Mouse (Mus musculus) heart, embryonic 11.5 days (tissue): ENCODE data around the gene Gm5142. TPM values are rescaled to one million over a fixed set of nuclear protein-coding genes. Genes with fewer than 3 reads are reported as not detected.

Experiments
- ATAC-seq: fragments of 200-750 bp; cut with Nextera tagmentation; replicated peaks from 2 replicates; pipeline ENCODE4 v1.8.0; 2017; ENCODE audit warnings: moderate library complexity; ENCODE audit not compliant: insufficient number of reproducible peaks, low FRiP score, low TSS enrichment
- H3K27ac ChIP-seq: fragments of 300-500 bp; sonication (generic); 2 replicates; pipeline ENCODE4 v1.5.1; 2014; ENCODE audit warnings: mild to moderate bottlenecking, low read depth, low read length
- H3K27me3 ChIP-seq: fragments of 300-500 bp; sonication (generic); 2 replicates; pipeline ENCODE4 v1.6.1; 2014; ENCODE audit warnings: mild to moderate bottlenecking, low read length, mixed read lengths; ENCODE audit not compliant: control insufficient read depth, insufficient read depth
- H3K36me3 ChIP-seq: fragments of 300-500 bp; sonication (generic); 2 replicates; pipeline ENCODE4 v1.6.1; 2014; ENCODE audit warnings: mild to moderate bottlenecking, low read length, moderate library complexity, mixed read lengths; ENCODE audit not compliant: control insufficient read depth, insufficient read depth
- H3K4me1 ChIP-seq: fragments of 300-500 bp; sonication (generic); 2 replicates; pipeline ENCODE4 v1.6.1; 2014; ENCODE audit warnings: low read length; ENCODE audit not compliant: control insufficient read depth, insufficient read depth
- H3K4me2 ChIP-seq: fragments of 300-500 bp; sonication (generic); 2 replicates; pipeline ENCODE4 v1.6.1; 2014; ENCODE audit warnings: mild to moderate bottlenecking, moderate library complexity
- H3K4me3 ChIP-seq: fragments of 300-500 bp; sonication (generic); 2 replicates; pipeline ENCODE4 v1.5.1; 2014; ENCODE audit warnings: low read depth, low read length
- H3K9ac ChIP-seq: fragments of 300-500 bp; sonication (generic); 2 replicates; pipeline ENCODE4 v1.6.1; 2014; ENCODE audit warnings: mild to moderate bottlenecking, low read depth, low read length, moderate library complexity
- H3K9me3 ChIP-seq: fragments of 300-500 bp; sonication (generic); replicated peaks from 2 replicates; pipeline ENCODE4 v1.6.1; 2016; ENCODE audit warnings: low read length; ENCODE audit not compliant: control insufficient read depth
- WGBS: fragments of 180-500 bp; shearing (Covaris S2); extraction: QIAGEN DNeasy Blood & Tissue Kit; methylation state at CpG from one replicate; pipeline ENCODE4 v1.1.7; 2014; ENCODE audit not compliant: insufficient replicate concordance; 5-methylcytosine and 5-hydroxymethylcytosine counted together
- polyA plus RNA-seq: library from polyadenylated mRNA; unstranded; fragments of >200 nt; fragmentation: Nextera tagmentation; extraction: Ambion mirVana; gene quantifications from 2 replicates; pipeline ENCODE4 v1.2.1, GENCODE M21; 2014

Gm5142 gene
- polyA plus RNA-seq = not detected in 2 replicates

DNA sequence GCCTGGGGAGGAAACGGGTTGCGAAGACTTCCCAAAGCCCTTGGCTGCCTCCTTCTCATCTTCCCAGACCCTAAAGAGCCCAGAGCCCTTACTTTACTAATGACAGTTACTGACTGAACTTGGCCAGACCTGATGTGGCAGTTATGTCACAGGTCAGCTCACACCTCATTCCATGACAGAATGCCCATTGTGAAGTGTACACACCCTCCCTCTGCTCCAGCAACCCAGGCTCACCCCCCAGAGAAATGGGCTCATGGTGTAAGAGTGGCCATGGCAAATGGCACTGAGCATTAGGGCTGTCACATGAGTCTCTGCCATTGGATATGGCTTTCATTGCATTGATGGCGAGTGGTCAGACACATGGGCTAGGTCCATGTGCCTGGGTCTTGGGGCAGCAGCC is at the start of gene Gm5142:
Gene Gm5142 (minus strand): TSS at position 101 of the 400 bp plus-strand sequence.
- Histone ChIP-seq H3K4me3 (no peak within 1 kb of the TSS), H3K36me3 (no peaks in the 10 kb centered on the region), H3K27me3 (no peaks in the 10 kb centered on the region), H3K9ac (no peak within 1 kb of the TSS), H3K4me1 (no peaks in the 10 kb centered on the region), H3K27ac (no peak within 1 kb of the TSS), H3K9me3 (no peaks in the 10 kb centered on the region), H3K4me2 (no peak within 1 kb of the TSS)
- 78% methylated on average over 3 of the region's 3 CpGs for WGBS
- ATAC-seq = no peak

DNA sequence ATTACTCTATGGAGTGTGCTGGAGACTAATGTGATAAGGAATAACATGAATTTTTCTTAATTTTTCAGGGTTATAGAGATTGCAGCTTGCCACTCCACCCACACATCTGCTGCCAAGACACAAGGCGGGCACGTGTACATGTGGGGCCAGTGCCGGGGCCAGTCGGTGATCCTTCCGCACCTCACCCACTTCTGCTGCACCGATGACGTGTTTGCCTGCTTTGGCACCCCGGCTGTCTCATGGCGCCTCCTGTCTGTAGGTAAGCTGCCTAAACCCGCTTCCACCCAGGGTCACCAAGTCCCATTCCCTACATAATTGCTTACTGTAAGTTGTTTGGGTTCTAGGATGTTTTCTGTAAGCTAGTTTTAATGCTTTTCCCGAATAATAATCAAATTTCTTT is 47.7 kb upstream of the Gm5142 start:
- Histone ChIP-seq H3K27ac (no peak overlapping the region), H3K4me2 (no peak overlapping the region), H3K4me1 (no peaks in the 10 kb centered on the region), H3K9me3 (no peaks in the 10 kb centered on the region), H3K4me3 (no peak overlapping the region), H3K9ac (no peak overlapping the region), H3K36me3 (peaks cover 6% of the 10 kb centered on the region), H3K27me3 (no peaks in the 10 kb centered on the region)
- ATAC-seq = no peak
- 96% methylated on average over 11 of the region's 11 CpGs for WGBS

DNA sequence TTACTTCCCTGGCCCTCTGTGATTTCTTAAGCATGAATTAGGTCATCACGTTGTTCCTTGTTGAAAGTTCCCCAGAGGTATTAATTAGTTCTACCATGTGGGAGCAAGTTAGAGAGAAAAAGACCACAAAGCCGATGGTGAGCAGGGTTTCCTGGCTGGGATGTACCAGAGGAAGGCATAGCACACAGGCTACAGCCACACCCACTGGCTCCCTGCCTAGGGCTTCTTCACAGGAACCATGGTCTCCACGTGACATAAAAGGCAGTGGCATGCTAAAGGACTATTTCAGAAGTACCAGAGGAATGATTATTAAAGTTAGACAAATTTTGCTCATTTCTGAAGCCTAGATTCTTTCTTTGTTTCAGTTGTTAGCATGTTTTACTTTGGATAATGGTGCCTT is 40.7 kb upstream of the Gm5142 start:
- no peak for ATAC-seq
- 82% methylated on average over 3 of the region's 3 CpGs for WGBS
- Histone ChIP-seq H3K36me3 (peaks cover 9% of the 10 kb centered on the region), H3K27me3 (no peaks in the 10 kb centered on the region), H3K4me3 (no peak overlapping the region), H3K4me1 (no peaks in the 10 kb centered on the region), H3K9me3 (no peaks in the 10 kb centered on the region), H3K27ac (no peak overlapping the region), H3K9ac (no peak overlapping the region), H3K4me2 (no peak overlapping the region)

DNA sequence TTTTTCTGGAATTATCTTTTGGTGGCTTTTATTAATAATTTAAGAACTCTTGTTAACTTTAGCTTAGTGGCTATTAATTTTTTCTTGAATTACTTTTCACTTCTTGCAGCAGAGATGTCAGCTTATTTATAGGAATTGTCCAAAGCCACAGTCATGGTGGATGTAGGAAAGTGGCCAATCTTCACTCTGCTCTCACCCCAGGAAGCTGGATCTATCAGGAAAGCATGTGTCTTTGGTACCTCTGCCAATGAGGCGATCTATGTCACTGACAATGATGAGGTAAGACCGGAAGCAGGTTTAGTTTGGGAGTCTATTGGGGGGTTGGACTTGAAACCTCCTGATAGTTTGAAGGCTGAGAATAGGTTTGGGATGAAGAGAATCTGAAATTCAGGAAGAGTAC is 31.3 kb upstream of the Gm5142 start:
- WGBS = 90% methylated on average over 2 of the region's 2 CpGs
- Histone ChIP-seq H3K4me2 (no peak overlapping the region), H3K9me3 (no peaks in the 10 kb centered on the region), H3K27ac (no peak overlapping the region), H3K4me3 (no peak overlapping the region), H3K36me3 (no peaks in the 10 kb centered on the region; the same call in 1 of the 2 replicates), H3K9ac (no peak overlapping the region), H3K27me3 (no peaks in the 10 kb centered on the region), H3K4me1 (peaks cover 7% of the 10 kb centered on the region)
- ATAC-seq = no peak

DNA sequence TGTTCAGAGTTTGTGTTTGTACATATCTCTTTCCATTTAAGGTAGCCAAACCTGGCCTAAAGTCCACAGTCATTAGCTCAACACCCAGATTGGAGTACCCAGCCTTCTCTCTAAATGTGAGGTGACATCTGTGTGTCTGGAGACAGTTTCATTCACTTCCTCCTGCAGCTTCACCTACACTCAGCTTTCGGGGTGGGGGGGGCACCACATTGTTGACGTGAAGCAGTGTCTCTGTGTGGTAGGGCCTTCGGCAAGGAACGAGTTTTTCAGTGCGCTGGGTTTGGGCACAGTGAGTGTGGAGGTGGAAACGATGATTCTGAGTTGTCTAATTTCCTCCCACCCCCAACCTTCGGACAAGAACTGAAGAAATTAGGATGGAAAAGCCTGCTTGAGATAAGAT is 30.5 kb upstream of the Gm5142 start:
- Histone ChIP-seq H3K27ac (no peak overlapping the region), H3K9me3 (no peaks in the 10 kb centered on the region), H3K4me3 (no peak overlapping the region), H3K4me1 (peaks cover 15% of the 10 kb centered on the region), H3K9ac (no peak overlapping the region), H3K36me3 (no peaks in the 10 kb centered on the region; the same call in 1 of the 2 replicates), H3K27me3 (no peaks in the 10 kb centered on the region), H3K4me2 (no peak overlapping the region)
- ATAC-seq = no peak
- 89% methylated on average over 7 of the region's 7 CpGs for WGBS

DNA sequence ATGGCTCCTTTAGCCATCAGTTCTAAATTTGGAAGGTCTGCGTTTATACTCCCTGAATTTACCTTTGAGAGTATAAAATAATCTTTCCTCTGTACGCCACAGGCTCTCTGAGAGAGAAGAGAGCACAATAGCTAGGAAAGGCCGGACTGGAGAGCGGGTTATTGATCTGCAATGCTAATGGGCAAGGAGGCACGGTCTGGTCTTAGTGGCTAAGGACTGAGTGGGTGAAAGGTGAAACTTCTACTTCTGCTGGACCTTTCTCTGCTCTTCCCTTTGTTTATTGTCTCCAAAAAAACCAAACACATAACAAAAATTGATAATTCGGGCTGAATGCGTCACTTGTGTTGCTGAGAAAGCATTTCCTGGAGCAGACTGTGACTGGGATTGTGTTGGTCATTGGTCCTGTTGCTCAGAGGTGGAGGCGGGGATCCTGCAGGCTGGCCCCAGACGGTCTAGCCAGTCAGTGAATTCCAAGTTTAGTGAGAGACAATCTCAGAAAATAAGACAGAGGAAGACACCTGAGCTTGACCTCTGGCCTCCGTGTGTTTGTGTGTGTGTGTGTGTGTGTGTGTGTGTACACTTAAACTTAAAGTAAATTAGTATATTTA is 27.5 kb upstream of the Gm5142 start:
- WGBS = 65% methylated on average over 10 of the region's 10 CpGs
- Histone ChIP-seq H3K4me1 (peaks cover 22% of the 10 kb centered on the region), H3K9ac (no peak overlapping the region), H3K4me2 (no peak overlapping the region), H3K9me3 (no peaks in the 10 kb centered on the region), H3K27ac (no peak overlapping the region), H3K4me3 (no peak overlapping the region), H3K36me3 (no peaks in the 10 kb centered on the region), H3K27me3 (no peaks in the 10 kb centered on the region)
- no peak for ATAC-seq

DNA sequence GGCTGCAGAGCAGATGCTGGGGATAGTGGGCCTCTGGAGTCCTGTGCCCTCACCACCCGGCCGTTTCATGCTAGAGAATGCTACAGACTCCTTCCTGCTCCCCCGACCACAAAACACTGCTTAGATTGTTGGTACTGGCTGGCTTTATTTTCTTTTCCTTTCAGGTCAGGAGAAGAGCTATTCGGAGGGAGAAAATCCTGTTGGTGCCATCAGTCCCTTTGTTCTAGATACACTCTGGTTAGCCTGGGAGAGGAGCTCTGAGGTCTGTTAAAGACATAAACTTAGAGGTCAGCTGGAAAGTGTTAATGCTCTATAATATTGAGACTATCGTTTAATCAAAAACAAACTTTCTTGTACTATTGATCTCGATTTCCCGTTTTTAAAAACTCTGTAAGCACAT is 26.9 kb upstream of the Gm5142 start:
- 0 out of 2 replicates have a peak overlapping the region, but pooled peaks have one; percentile 11 for H3K9ac ChIP-seq
- no peak overlapping the region for H3K4me2 ChIP-seq
- peaks cover 22% of the 10 kb centered on the region for H3K4me1 ChIP-seq
- H3K27ac ChIP-seq = no peak overlapping the region
- H3K9me3 ChIP-seq = no peaks in the 10 kb centered on the region
- H3K27me3 ChIP-seq = no peaks in the 10 kb centered on the region
- WGBS = 33% methylated on average over 7 of the region's 7 CpGs
- H3K4me3 ChIP-seq = no peak overlapping the region
- no peaks in the 10 kb centered on the region for H3K36me3 ChIP-seq
- ATAC-seq = no peak

DNA sequence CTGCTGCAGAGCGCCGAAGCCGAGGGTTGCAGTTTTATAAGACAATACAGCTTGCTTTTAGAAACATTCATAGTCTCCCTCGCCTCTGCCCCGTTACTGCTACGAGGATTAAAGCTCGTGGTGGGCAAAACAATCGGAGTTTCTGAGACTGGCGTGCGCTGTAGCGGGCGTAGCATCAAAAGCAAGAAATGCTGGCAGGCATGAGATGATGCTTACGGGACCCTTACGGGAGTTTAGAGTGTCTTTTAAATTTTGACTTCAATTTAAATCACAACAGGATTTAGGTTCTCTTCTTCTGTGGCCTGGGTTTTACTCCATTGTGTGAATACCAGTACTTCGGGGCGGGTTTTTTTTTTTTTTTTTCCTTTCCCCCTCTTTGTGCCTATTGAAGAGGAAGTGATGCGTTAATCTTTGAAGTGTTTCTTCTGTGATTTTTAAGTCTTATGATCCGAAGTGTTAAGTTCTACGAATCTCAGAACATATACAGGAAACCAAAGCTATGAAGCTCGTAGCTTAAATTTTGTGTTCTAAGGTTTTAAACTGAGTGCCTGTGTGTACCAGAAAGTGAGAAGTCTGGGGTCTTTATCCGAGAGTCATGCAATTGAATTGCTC is 23.2 kb upstream of the Gm5142 start:
- peak overlapping the region; percentile 97 for H3K27ac ChIP-seq
- H3K9ac ChIP-seq = peak overlapping the region; percentile 97
- no peak for ATAC-seq
- no peaks in the 10 kb centered on the region for H3K27me3 ChIP-seq
- peak overlapping the region; percentile 83 for H3K4me2 ChIP-seq
- no peaks in the 10 kb centered on the region for H3K9me3 ChIP-seq
- no peaks in the 10 kb centered on the region for H3K36me3 ChIP-seq
- H3K4me3 ChIP-seq = peak overlapping the region; percentile 92
- WGBS = 3% methylated on average over 21 of the region's 21 CpGs
- H3K4me1 ChIP-seq = peaks cover 22% of the 10 kb centered on the region
